Comparison of ENCODE assay signal across 29 mouse cellular contexts in genomic region chr3:128896628-128897027, GRCm38 (mm10).
"Had no signal": no experiment of that assay in that cellular context is flagged by ENCODE, and none has a peak within 500 bp of the region (broad histone marks: within the 10 kb centered on the region; RNA-seq: fewer than 3 reads in every experiment).

No protein-coding gene starts in this region.

- ATAC-seq: liver, embryonic 12.5 days; lung, postnatal 0 days; midbrain, embryonic 13.5 days; midbrain, embryonic 15.5 days; midbrain, embryonic 16.5 days had no signal

- H3K9ac ChIP-seq: limb, embryonic 12.5 days; limb, embryonic 13.5 days; limb, embryonic 15.5 days; liver, embryonic 12.5 days; liver, embryonic 13.5 days; liver, embryonic 14.5 days; liver, embryonic 15.5 days; lung, embryonic 14.5 days; lung, embryonic 15.5 days; midbrain, embryonic 12.5 days; midbrain, embryonic 13.5 days; midbrain, embryonic 15.5 days had no signal

- H3K9me3 ChIP-seq: limb, embryonic 10.5 days; limb, embryonic 12.5 days; limb, embryonic 13.5 days; limb, embryonic 15.5 days; liver, embryonic 12.5 days; liver, embryonic 13.5 days; liver, embryonic 15.5 days; lung, embryonic 15.5 days; midbrain, embryonic 10.5 days; midbrain, embryonic 12.5 days; midbrain, embryonic 13.5 days; midbrain, embryonic 15.5 days had no signal

- H3K27ac ChIP-seq: left cerebral cortex, adult 2 months; limb, embryonic 10.5 days; limb, embryonic 12.5 days; limb, embryonic 13.5 days; limb, embryonic 15.5 days; liver, embryonic 12.5 days; liver, embryonic 13.5 days; liver, embryonic 14.5 days; liver, embryonic 15.5 days; lung, embryonic 15.5 days; macrophage; midbrain, embryonic 10.5 days; midbrain, embryonic 12.5 days; midbrain, embryonic 13.5 days; midbrain, embryonic 15.5 days had no signal

- H3K4me2 ChIP-seq: limb, embryonic 12.5 days; limb, embryonic 13.5 days; limb, embryonic 15.5 days; liver, embryonic 12.5 days; liver, embryonic 13.5 days; liver, embryonic 15.5 days; lung, embryonic 14.5 days; lung, embryonic 15.5 days; midbrain, embryonic 11.5 days; midbrain, embryonic 12.5 days; midbrain, embryonic 13.5 days; midbrain, embryonic 15.5 days had no signal

- H3K4me1 ChIP-seq: limb, embryonic 10.5 days; limb, embryonic 12.5 days; limb, embryonic 13.5 days; limb, embryonic 15.5 days; liver, embryonic 12.5 days; liver, embryonic 13.5 days; liver, embryonic 15.5 days; lung, embryonic 15.5 days; megakaryocyte, embryonic 14.5 days; midbrain, embryonic 10.5 days; midbrain, embryonic 12.5 days; midbrain, embryonic 13.5 days; midbrain, embryonic 15.5 days had no signal

- DNase-seq: left cerebral cortex, postnatal 4 days; liver, embryonic 13.5 days; lung, adult 18-20 months; lung, adult 2 months; lung, embryonic 14.5 days; lung, postnatal 10 days; lung, postnatal 14 days; lung, postnatal 36 days; lung, postnatal 4 days; midbrain, embryonic 14.5 days had no signal

- H3K36me3 ChIP-seq: limb, embryonic 10.5 days; limb, embryonic 12.5 days; limb, embryonic 13.5 days; limb, embryonic 15.5 days; liver, embryonic 12.5 days; liver, embryonic 13.5 days; liver, embryonic 15.5 days; lung, embryonic 15.5 days; midbrain, embryonic 10.5 days; midbrain, embryonic 12.5 days; midbrain, embryonic 13.5 days; midbrain, embryonic 15.5 days had no signal

- H3K4me3 ChIP-seq: left cerebral cortex, adult 2 months; limb, embryonic 10.5 days; limb, embryonic 12.5 days; limb, embryonic 13.5 days; limb, embryonic 15.5 days; liver, embryonic 12.5 days; liver, embryonic 13.5 days; liver, embryonic 15.5 days; lung, embryonic 15.5 days; megakaryocyte, embryonic 14.5 days; midbrain, embryonic 10.5 days; midbrain, embryonic 12.5 days; midbrain, embryonic 13.5 days; midbrain, embryonic 15.5 days; myocyte had no signal

- H3K27me3 ChIP-seq: limb, embryonic 12.5 days; limb, embryonic 13.5 days; limb, embryonic 15.5 days; liver, embryonic 12.5 days; liver, embryonic 13.5 days; liver, embryonic 15.5 days; lung, embryonic 15.5 days; megakaryocyte, embryonic 14.5 days; midbrain, embryonic 12.5 days; midbrain, embryonic 13.5 days; midbrain, embryonic 15.5 days had no signal
